Mouse (Mus musculus) kidney, adult 2 months (tissue): ENCODE data around the gene Fut8.

Experiments used
- CTCF ChIP-seq: fragments of 200-500 bp; conservative IDR thresholded peaks from 2 replicates; pipeline ENCODE4 v1.5.1; 2011; ENCODE audit warnings: low read depth, mild to moderate bottlenecking, control low read depth, low read length, moderate library complexity, mixed read lengths; ENCODE audit not compliant: insufficient read depth, insufficient read length
- POLR2A ChIP-seq: fragments of 200-500 bp; IDR thresholded peaks from one replicate; pipeline ENCODE4 v1.6.1; 2011; ENCODE audit warnings: low read depth, low read length, control low read depth

DNA sequence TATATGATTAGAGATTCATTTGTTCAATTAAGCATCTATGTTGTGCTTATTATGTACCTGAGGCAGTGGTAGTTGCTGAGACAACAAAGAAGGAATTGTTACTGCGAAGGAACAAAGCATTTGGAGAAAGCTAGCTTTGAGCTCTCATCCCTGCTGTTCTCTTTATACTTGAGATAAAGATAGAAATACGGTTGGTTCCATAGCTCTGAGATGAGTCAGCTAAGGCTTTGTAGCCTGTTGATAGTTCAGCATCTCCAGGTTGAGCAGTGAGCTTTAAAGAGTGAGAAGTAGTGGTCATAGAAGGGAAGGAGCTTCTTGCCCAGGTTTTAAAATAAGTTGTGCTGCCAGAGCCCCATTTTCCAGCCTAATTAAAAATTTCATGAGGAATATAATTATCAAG, 198.8 kb downstream of the Fut8 start:
- TF ChIP-seq CTCF (no peak), POLR2A (no peak)
